Mouse (Mus musculus): Measurements from ENCODE around the gene Tssk3.

DNA sequence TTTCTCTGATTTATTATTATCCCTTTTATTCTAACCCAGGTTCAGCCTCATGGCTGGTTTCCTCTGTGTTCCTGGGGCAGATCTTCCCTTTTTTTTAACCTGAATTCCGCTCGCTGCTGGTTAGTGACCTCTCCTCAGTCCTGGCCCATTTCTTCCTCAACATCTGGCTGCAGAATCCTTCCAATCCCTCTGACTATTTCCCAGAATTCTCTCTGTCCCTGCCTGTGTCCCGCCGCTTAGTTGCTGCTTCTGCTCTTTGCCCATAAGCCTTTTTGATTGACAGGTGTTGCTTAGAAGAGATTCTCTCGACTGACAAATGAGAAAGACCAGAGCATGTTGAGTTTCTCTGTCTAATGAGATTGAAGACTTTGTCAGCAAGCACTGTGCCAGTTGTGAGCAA lies 34.7 kb downstream of the Tssk3 start:
- TF ChIP-seq CTCF (IDR thresholded peaks at IDR 0.05; ENCODE audit: extremely low read depth, insufficient read depth, low read length) (no peak), POLR2A (IDR thresholded peaks at IDR 0.05; ENCODE audit: extremely low read depth, insufficient read depth, low read length) (no peak)

Measured in cortical plate, adult 2 months (tissue).